Mouse (Mus musculus) layer of hippocampus, adult 9-10 months (tissue): ENCODE measurements at regions not wholly inside any gene's neighbourhood (a gene's known extent, or its start where the extent isn't known, plus 50 kb on each side); places are given as distances from the start of the nearest gene placed in this dataset.

ENCODE experiments used
- DNase-seq: peaks from one replicate; pipeline ENCODE4 v3.0.0; 2022; ENCODE audit warnings: low spot score

DNA sequence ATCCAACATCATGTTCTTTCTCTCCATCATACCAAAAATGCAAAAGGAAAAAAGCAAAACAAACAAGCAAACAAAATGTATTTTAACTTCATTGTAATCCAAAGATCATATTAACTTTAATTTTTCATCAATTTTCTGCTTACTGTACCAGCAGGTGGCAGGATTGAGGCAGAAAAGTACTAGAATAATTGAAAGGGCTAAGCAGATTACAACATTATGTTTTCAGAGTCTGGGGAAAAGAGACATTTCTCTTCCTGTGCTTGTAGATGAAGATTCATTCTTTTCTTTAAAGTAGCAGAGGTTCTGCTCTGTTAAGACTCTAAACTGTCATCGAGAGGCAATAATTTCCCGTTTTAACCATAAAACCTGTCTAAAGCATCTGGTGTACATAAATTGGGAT is 394.7 kb upstream of the Slitrk6 start:
- peak; percentile 49 for DNase-seq

DNA sequence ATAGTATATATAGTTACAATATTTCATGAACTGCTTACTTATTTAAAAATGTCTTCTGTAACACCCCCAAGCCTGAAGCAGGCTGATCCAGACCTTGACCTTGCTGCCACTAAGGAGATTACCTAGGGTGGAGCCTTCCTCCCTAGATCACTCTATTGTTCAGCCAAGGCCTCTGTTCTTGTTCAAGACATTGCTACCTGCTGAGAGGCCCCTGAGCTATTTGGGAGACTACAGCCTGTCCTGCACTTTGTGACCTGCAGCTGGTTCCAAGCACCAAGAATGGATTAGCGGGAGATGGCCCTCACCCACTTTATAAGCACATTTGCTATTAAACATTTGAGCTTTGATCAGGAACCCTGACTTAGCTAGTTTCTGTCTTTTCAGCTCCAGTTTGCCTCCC is 361.7 kb upstream of the Slitrk6 start:
- no peak for DNase-seq

DNA sequence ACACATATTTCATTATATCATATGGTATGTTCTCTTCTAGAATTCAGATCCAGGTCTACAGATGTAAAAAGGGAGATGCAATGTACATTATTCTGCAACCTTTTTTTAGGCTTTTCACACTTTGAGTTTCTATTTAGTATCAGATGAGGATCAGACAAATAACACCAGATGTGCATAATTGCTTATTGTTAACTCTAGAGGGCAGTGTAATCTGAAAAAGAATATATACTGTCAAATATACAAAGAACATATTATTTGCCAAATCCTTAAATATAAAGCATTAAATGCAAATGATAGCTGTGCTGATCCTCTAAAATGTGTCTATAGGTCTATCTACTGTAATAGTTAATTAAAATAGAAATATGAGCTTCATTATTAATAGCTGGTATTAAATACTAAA is 348.6 kb upstream of the Slitrk6 start:
- DNase-seq, result no peak

DNA sequence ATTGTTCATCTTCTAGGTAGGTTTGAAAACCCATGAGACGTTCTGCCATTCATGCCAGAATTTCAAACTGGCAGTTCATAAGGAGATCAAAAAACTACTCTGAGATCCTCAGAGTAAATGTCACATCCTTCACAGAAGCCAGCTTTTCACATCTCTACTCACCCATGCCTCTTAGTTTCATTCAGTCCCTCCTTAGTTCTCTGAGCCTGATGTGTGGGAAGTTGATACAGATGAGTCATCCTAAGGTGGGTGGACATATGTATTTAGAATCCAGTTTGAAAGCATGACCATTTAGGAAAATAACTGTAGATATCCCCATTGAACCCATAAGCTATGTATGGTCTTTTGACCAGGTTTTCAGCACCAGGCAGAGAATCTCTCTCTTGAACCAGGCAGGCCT is 345.3 kb upstream of the Slitrk6 start:
- DNase-seq, result no peak

DNA sequence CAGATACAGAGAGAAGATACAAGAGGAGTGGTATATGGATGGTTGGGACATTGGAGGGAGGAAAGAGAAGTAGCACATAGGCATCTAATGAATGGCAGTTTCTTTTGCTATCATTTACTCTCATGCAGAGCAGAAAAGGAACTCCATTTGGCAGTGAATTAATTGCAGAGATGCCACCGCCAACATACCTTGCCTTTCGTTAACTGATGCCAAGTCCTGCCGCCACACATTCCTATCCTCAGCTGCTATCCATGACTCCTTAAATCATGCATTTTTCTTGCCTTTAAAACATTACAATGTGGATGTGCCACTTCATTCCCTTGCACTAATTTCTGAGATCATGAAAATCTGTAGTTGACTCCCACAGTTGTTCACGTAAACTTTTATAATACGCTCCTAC is 341.3 kb upstream of the Slitrk6 start:
- no peak for DNase-seq

DNA sequence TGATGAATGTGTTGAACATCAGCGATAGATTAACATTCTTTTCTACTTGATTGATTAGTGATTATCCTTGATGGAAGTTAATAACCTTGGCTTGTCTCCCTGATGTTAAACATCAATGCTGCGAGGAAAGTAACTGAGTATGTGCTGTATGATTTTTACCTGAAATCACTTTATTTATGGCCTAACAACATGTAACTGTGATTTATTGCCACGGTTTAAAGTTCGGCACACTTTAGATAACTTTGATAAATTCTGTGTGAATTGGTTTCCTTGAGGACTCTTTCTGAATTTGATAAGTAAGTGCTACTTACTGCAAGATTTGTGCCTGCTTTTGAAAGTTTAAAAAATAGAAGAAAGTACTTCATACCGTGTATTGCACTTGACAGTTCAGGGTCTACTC is 319.6 kb upstream of the Slitrk6 start:
- no peak for DNase-seq

DNA sequence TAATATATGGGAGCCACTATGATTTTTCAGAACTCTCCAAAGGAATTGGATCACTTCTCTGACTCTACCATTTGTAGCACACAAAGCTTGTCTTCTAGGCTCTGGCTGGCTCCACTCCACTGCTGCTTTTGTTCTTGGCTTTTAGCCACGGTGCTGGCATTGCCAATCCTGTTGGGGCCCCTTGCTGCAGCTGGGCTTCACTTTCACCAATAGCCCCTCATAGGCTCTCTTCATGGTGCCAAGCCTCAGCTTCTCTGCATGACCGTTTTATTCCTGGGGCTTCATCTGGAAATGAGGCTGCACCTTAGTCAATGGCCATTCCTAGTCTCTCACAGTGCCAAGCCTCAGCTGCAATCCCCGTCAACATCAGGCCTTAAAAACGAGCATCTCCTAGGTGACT is 318.6 kb upstream of the Slitrk6 start:
- DNase-seq, result no peak
